Mouse (Mus musculus): ENCODE results near the gene Lexm. TPM values are rescaled to one million over a fixed set of nuclear protein-coding genes. Genes with fewer than 3 reads are reported as not detected.

Lexm gene
- polyA plus RNA-seq, 1 experiment from 2014 or later, result not detected

- Histone ChIP-seq H3K9ac (ENCODE audit: low read length) (peak overlapping the region; percentile 83), H3K27me3 (ENCODE audit: control insufficient read depth, insufficient read depth, low read length) (no peaks in the 10 kb centered on the region), H3K4me1 (ENCODE audit: control insufficient read depth, insufficient read depth, low read length) (peaks cover 23% of the 10 kb centered on the region), H3K36me3 (ENCODE audit: control insufficient read depth, insufficient read depth, low read length) (peaks cover 14% of the 10 kb centered on the region; the same call in 1 of the 2 replicates), H3K4me2 (ENCODE audit: low read depth, low read length) (peak overlapping the region; percentile 95), H3K27ac (ENCODE audit: low read length) (no peak overlapping the region; the same call in 1 of the 2 replicates), H3K9me3 (replicated peaks; ENCODE audit: control insufficient read depth, low read length) (no peaks in the 10 kb centered on the region), H3K4me3 (replicated peaks; ENCODE audit: low read length) (peak overlapping the region; percentile 86)
- 29% methylated on average over 9 of the region's 9 CpGs for WGBS
- no peak for ATAC-seq (ENCODE audit: insufficient read depth, low FRiP score)
Measured at GRCm38 (mm10) chr4:106562837-106563790, 53.9 kb downstream of the Lexm start.

DNA sequence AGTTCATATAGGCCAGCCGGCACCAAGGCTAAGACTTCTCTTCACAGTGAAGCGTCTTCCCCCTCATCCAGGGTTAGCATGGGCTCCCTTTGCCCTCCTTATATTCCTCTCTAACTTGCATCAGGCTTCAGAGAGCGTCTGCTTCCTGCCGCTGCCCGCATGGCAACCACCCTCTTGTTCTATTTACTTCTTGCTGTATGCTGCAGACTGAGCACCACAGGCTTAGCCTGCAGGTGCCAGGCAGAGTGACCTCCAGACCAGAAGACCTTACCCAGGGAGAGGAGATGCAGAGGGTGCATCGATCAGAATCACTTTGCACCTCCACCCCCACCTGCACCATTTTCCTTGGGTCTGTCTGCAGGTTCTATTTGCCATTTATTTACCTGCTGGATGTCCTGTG, 55.0 kb downstream of the Lexm start:
- 4% methylated on average over 6 of the region's 6 CpGs for WGBS

DNA sequence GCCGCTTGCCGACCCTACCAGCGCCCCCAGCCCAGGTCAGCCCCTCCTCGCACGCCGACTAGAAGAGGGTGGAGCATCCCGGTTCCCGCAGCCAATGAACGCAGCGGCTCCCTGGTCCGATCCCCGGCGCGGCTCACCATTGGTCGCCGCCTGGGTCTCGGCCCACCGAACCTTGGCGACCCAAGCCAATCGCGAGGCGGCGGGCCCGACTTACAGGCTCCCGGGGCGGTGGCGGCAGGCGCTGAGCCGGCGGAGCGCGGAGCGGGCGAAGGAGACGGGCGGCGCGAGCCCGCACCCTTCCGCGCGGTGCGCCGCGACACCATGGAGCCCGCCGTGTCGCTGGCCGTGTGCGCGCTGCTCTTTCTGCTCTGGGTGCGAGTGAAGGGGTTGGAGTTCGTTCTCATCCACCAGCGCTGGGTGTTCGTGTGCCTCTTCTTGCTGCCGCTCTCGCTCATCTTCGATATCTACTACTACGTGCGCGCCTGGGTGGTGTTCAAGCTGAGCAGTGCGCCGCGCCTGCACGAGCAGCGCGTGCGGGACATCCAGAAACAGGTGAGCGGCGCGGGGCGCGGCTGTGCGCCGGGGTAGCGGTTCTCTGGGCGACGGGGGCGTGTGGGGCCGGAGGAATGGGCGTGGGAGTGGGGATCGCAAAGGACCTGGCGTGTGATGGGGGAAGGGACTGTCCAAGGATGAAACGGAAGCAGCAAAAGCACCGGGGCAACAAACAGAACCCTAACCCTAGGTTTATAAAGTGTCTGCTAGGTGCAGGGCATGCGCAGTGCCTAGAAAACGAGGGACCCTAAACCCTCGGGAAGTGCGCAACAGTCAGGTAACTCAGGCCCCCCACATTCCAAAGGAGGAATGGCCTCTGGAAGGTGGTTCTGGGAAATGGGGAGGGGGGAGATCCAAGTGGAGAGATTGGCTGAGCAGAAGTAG, 55.9 kb downstream of the Lexm start, which contains the start of gene Dhcr24:
Gene Dhcr24, plus strand, starts transcription at position 193 of the 936 bp plus-strand sequence.
- H3K9me3 ChIP-seq (replicated peaks; ENCODE audit: control insufficient read depth, low read length), result no peaks in the 10 kb centered on the region
- under 1% methylated on average over 89 of the region's 89 CpGs for WGBS
- peak; percentile 96 for ATAC-seq (ENCODE audit: insufficient read depth, low FRiP score)

More for the DNA sequence above, 55.0 kb downstream of the Lexm start:
- H3K27me3 ChIP-seq (ENCODE audit: control insufficient read depth, insufficient read depth, low read length), result no peaks in the 10 kb centered on the region
- ATAC-seq (ENCODE audit: insufficient read depth, low FRiP score), result no peak
- H3K4me3 ChIP-seq (replicated peaks; ENCODE audit: low read length), result peak overlapping the region; percentile 86
- no peaks in the 10 kb centered on the region for H3K9me3 ChIP-seq (replicated peaks; ENCODE audit: control insufficient read depth, low read length)
- 0 out of 2 replicates have a peak, but pooled peaks cover 5% of the 10 kb centered on the region for H3K36me3 ChIP-seq (ENCODE audit: control insufficient read depth, insufficient read depth, low read length)
- peak overlapping the region; percentile 95 for H3K4me2 ChIP-seq (ENCODE audit: low read depth, low read length)
- no peak overlapping the region for H3K27ac ChIP-seq (ENCODE audit: low read length)
- H3K4me1 ChIP-seq (ENCODE audit: control insufficient read depth, insufficient read depth, low read length), result peaks cover 23% of the 10 kb centered on the region
- peak overlapping the region; percentile 83 for H3K9ac ChIP-seq (ENCODE audit: low read length)

DNA sequence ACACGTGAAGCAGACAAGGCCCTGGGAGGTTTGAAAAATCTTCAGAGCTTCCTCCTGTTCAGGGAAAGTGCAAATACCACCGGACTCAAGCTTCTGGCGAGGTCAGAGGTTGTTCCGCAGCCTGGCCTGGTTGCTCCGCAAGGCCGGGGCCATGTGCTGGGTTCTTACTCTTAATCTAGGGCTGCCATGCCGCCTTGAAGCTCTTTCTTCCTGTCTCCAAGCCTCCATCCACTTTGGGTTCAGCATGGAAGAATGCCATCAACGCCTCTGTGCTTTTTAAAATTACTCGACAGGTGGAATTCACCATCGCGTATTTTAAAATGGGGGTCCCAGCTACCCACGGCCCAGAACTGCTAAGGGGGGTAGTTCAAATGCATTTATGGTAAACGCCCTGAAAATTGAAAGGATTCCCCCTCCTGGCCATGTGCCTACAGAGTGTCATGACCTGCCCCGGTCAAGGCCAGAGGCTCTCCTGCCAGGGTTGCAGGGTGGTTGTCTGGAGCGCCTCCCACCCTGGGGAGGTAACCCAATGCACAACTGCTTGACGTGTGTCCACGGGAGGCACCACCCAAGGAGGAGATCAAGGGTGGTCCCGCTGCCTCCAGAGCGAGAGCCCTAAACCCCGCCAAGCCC, 56.7 kb downstream of the Lexm start:
- 0 out of 2 replicates have a peak, but pooled peaks cover 5% of the 10 kb centered on the region for H3K36me3 ChIP-seq (ENCODE audit: control insufficient read depth, insufficient read depth, low read length)
- WGBS, result 1% methylated on average over 20 of the region's 20 CpGs
- peaks cover 23% of the 10 kb centered on the region for H3K4me1 ChIP-seq (ENCODE audit: control insufficient read depth, insufficient read depth, low read length)
- ATAC-seq (ENCODE audit: insufficient read depth, low FRiP score), result peak; percentile 67
- peak overlapping the region; percentile 95 for H3K4me2 ChIP-seq (ENCODE audit: low read depth, low read length)
- no peaks in the 10 kb centered on the region for H3K27me3 ChIP-seq (ENCODE audit: control insufficient read depth, insufficient read depth, low read length)
- peak overlapping the region; percentile 92 for H3K27ac ChIP-seq (ENCODE audit: low read length)
- peak overlapping the region; percentile 86 for H3K4me3 ChIP-seq (replicated peaks; ENCODE audit: low read length)
- H3K9me3 ChIP-seq (replicated peaks; ENCODE audit: control insufficient read depth, low read length), result no peaks in the 10 kb centered on the region
- peak overlapping the region; percentile 50 for H3K9ac ChIP-seq (ENCODE audit: low read length)

More for the DNA sequence above, 55.9 kb downstream of the Lexm start, which contains the start of gene Dhcr24:
- Histone ChIP-seq H3K36me3 (ENCODE audit: control insufficient read depth, insufficient read depth, low read length) (0 out of 2 replicates have a peak, but pooled peaks cover 5% of the 10 kb centered on the region), H3K4me1 (ENCODE audit: control insufficient read depth, insufficient read depth, low read length) (peaks cover 23% of the 10 kb centered on the region), H3K4me3 (replicated peaks; ENCODE audit: low read length) (peak within 1 kb of the TSS; percentile 86), H3K27me3 (ENCODE audit: control insufficient read depth, insufficient read depth, low read length) (no peaks in the 10 kb centered on the region), H3K27ac (ENCODE audit: low read length) (peak within 1 kb of the TSS; percentile 92), H3K4me2 (ENCODE audit: low read depth, low read length) (peak within 1 kb of the TSS; percentile 95), H3K9ac (ENCODE audit: low read length) (peak within 1 kb of the TSS; percentile 83)

- peaks cover 23% of the 10 kb centered on the region for H3K4me1 ChIP-seq (ENCODE audit: control insufficient read depth, insufficient read depth, low read length)
- no peaks in the 10 kb centered on the region for H3K9me3 ChIP-seq (replicated peaks; ENCODE audit: control insufficient read depth, low read length)
- H3K27me3 ChIP-seq (ENCODE audit: control insufficient read depth, insufficient read depth, low read length), result no peaks in the 10 kb centered on the region
- H3K4me2 ChIP-seq (ENCODE audit: low read depth, low read length), result peak overlapping the region; percentile 95
- 25% methylated on average over 13 of the region's 13 CpGs for WGBS
- peak overlapping the region; percentile 92 for H3K27ac ChIP-seq (ENCODE audit: low read length)
- H3K36me3 ChIP-seq (ENCODE audit: control insufficient read depth, insufficient read depth, low read length), result 0 out of 2 replicates have a peak, but pooled peaks cover 5% of the 10 kb centered on the region
- ATAC-seq (ENCODE audit: insufficient read depth, low FRiP score), result no peak
- H3K9ac ChIP-seq (ENCODE audit: low read length), result peak overlapping the region; percentile 50
- H3K4me3 ChIP-seq (replicated peaks; ENCODE audit: low read length), result no peak overlapping the region
Measured at GRCm38 (mm10) chr4:106559343-106560212, 57.5 kb downstream of the Lexm start.

GRCm38 (mm10) chr4:106557978-106558377, 59.1 kb downstream of the Lexm start:
- ATAC-seq (ENCODE audit: insufficient read depth, low FRiP score), result no peak
- H3K36me3 ChIP-seq (ENCODE audit: control insufficient read depth, insufficient read depth, low read length), result no peaks in the 10 kb centered on the region
- no peak overlapping the region for H3K27ac ChIP-seq (ENCODE audit: low read length)
- no peak overlapping the region for H3K4me2 ChIP-seq (ENCODE audit: low read depth, low read length)
- no peak overlapping the region for H3K4me3 ChIP-seq (replicated peaks; ENCODE audit: low read length)
- H3K4me1 ChIP-seq (ENCODE audit: control insufficient read depth, insufficient read depth, low read length), result peaks cover 11% of the 10 kb centered on the region
- no peak overlapping the region for H3K9ac ChIP-seq (ENCODE audit: low read length)
- no peaks in the 10 kb centered on the region for H3K27me3 ChIP-seq (ENCODE audit: control insufficient read depth, insufficient read depth, low read length)
- WGBS, result no CpG with 5 or more reads among the region's 1 CpGs
- H3K9me3 ChIP-seq (replicated peaks; ENCODE audit: control insufficient read depth, low read length), result no peaks in the 10 kb centered on the region

DNA sequence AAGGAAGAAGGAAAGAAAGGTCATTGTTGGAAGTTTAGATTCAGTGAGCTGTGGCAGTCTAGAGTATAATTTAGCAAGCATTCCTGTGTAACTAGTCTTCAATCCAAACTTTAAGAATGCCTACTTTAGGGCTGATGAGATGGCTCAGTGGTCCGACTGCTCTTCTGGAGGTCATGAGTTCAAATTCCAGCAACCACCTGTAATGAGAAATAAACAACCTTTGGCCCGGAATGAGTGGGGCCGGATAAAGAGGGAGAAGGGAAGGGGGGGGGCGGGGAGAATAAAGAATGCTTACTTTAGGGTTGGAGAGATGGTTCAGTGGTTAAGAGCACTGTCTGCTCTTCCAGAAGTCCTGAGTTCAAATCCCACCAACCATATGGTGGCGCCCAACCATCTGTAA, 59.8 kb downstream of the Lexm start:
- Histone ChIP-seq H3K9me3 (replicated peaks; ENCODE audit: control insufficient read depth, low read length) (no peaks in the 10 kb centered on the region), H3K27ac (ENCODE audit: low read length) (no peak overlapping the region), H3K36me3 (ENCODE audit: control insufficient read depth, insufficient read depth, low read length) (no peaks in the 10 kb centered on the region), H3K4me3 (replicated peaks; ENCODE audit: low read length) (no peak overlapping the region), H3K4me1 (ENCODE audit: control insufficient read depth, insufficient read depth, low read length) (peaks cover 3% of the 10 kb centered on the region), H3K9ac (ENCODE audit: low read length) (no peak overlapping the region), H3K4me2 (ENCODE audit: low read depth, low read length) (no peak overlapping the region), H3K27me3 (ENCODE audit: control insufficient read depth, insufficient read depth, low read length) (no peaks in the 10 kb centered on the region)
- ATAC-seq (ENCODE audit: insufficient read depth, low FRiP score), result no peak
- WGBS, result 52% methylated on average over 5 of the region's 5 CpGs
